Mouse (Mus musculus) liver, embryonic 12.5 days (tissue): ENCODE measurements around the gene Gpha2. TPM values are rescaled to one million over a fixed set of nuclear protein-coding genes. Genes with fewer than 3 reads are reported as not detected.

Experiments used
- ATAC-seq: fragments of 200-750 bp; cut with Nextera tagmentation; 2 replicates; pipeline ENCODE4 v1.8.0; 2017; ENCODE audit warnings: moderate number of reproducible peaks, mild to moderate bottlenecking, moderate library complexity
- H3K27ac ChIP-seq: fragments of 300-500 bp; sonication (generic); 2 replicates; pipeline ENCODE4 v1.5.1; 2016; ENCODE audit warnings: mild to moderate bottlenecking
- H3K27me3 ChIP-seq: fragments of 300-500 bp; sonication (generic); replicated peaks from 2 replicates; pipeline ENCODE4 v1.6.1; 2016; ENCODE audit warnings: mild to moderate bottlenecking, moderate library complexity
- H3K36me3 ChIP-seq: fragments of 300-500 bp; sonication (generic); 2 replicates; pipeline ENCODE4 v1.6.1; 2016; ENCODE audit warnings: mild to moderate bottlenecking, moderate library complexity
- H3K4me1 ChIP-seq: fragments of 300-500 bp; sonication (generic); 2 replicates; pipeline ENCODE4 v1.6.1; 2016
- H3K4me2 ChIP-seq: fragments of 300-500 bp; sonication (generic); 2 replicates; pipeline ENCODE4 v1.6.1; 2016; ENCODE audit warnings: mild to moderate bottlenecking, moderate library complexity
- H3K4me3 ChIP-seq: fragments of 300-500 bp; sonication (generic); 2 replicates; pipeline ENCODE4 v1.5.1; 2016; ENCODE audit warnings: mild to moderate bottlenecking, moderate library complexity
- H3K9ac ChIP-seq: fragments of 300-500 bp; sonication (generic); 2 replicates; pipeline ENCODE4 v1.6.1; 2016; ENCODE audit warnings: mild to moderate bottlenecking, moderate library complexity
- H3K9me3 ChIP-seq: fragments of 300-500 bp; sonication (generic); replicated peaks from 2 replicates; pipeline ENCODE4 v1.6.1; 2016; ENCODE audit warnings: mild to moderate bottlenecking, moderate library complexity
- WGBS: fragments of 180-500 bp; shearing (Covaris S2); methylation state at CpG from one replicate; pipeline ENCODE4 v1.1.7; 2016; ENCODE audit not compliant: insufficient replicate concordance; 5-methylcytosine and 5-hydroxymethylcytosine counted together
- polyA plus RNA-seq: library from polyadenylated mRNA; unstranded; fragments of >200 nt; fragmentation: Nextera tagmentation; extraction: Ambion mirVana; gene quantifications from 2 replicates; pipeline ENCODE4 v1.2.1, GENCODE M21; 2016

Gpha2 gene
- polyA plus RNA-seq, 1 experiment from 2014 or later: not detected

DNA sequence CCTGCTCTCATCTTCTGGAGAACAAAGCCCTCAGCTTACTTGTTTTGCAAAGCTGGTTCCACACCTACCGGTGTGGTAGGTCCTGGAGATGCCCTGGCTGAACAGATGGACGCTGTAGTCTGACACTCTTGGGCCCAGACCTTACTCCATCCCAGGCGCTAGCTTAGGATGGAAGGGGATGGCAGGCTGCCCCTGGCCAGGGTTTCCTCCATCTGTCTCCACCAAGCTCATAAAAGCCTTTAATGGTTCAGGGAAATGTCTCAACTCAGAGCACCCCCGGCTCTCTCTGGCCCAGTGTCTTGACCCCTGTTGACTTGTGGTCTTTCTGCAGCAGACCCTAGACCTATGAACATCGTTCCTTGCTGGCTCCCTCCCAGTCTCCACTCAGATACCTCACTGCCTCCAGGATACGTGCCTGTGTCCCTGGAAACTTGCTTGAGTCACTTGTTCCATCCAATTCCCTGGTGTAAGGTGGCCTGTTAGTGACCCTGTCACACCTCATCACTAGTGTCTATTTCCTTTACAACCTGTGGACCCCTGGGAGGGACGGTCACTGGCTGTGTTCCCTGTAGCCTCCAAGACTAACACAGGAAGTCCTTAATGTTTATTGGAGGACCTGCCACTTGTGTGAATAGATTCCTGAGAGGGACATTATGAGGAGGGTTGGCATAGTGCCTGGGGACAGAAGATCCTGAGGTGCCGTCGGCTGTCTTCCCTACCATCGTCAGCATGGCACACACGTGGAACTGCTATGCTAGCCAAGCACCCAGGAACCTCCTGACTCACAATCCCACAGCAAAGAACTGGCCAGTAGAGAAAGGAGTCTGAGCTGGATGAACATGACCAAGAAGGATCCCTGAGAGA lies 41.4 kb downstream of the Gpha2 start:
- Histone ChIP-seq H3K36me3 (no peaks in the 10 kb centered on the region), H3K27me3 (0 out of 2 replicates have a peak, but pooled peaks cover 3% of the 10 kb centered on the region), H3K4me3 (no peak overlapping the region), H3K9ac (no peak overlapping the region), H3K4me1 (peaks cover 32% of the 10 kb centered on the region), H3K9me3 (no peaks in the 10 kb centered on the region), H3K27ac (no peak overlapping the region), H3K4me2 (no peak overlapping the region)
- no peak for ATAC-seq
- WGBS: 61% methylated on average over 11 of the region's 11 CpGs

GRCm38 (mm10) chr19:6268170-6268528 lies 42.0 kb downstream of the Gpha2 start:
- Histone ChIP-seq H3K4me3 (no peak overlapping the region), H3K27ac (no peak overlapping the region), H3K4me2 (no peak overlapping the region), H3K4me1 (peaks cover 32% of the 10 kb centered on the region), H3K9ac (no peak overlapping the region), H3K36me3 (no peaks in the 10 kb centered on the region), H3K9me3 (no peaks in the 10 kb centered on the region), H3K27me3 (0 out of 2 replicates have a peak, but pooled peaks cover 3% of the 10 kb centered on the region)
- peak; percentile 50; the same call in 1 of the 2 replicates for ATAC-seq
- WGBS: 13% methylated on average over 8 of the region's 8 CpGs

DNA sequence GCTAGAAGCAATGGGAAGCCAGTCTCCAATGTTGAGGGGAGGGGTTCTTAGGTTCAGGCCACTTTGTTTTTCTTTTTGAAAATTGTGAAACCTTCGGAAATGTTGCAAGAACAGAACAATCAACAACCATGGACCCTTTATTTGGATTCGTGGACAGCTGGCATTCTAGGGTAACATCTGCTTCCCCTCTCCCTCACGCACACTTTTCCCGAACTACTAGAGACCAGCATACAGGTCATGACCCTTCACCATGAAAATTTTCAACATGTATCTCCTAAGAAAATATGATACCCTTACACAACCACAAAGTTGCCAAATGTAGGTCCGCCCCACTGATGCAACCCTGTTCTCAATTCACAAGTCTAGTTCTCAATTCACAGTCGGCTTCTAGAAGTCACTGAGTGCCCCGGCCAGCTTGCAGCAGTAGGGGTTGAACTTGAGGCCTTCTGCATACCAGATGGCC lies 42.5 kb downstream of the Gpha2 start:
- Histone ChIP-seq H3K9ac (no peak overlapping the region), H3K27me3 (0 out of 2 replicates have a peak, but pooled peaks cover 3% of the 10 kb centered on the region), H3K36me3 (no peaks in the 10 kb centered on the region), H3K9me3 (no peaks in the 10 kb centered on the region), H3K27ac (no peak overlapping the region), H3K4me3 (no peak overlapping the region), H3K4me1 (peaks cover 35% of the 10 kb centered on the region), H3K4me2 (no peak overlapping the region)
- WGBS: 70% methylated on average over 7 of the region's 7 CpGs
- ATAC-seq: no peak

DNA sequence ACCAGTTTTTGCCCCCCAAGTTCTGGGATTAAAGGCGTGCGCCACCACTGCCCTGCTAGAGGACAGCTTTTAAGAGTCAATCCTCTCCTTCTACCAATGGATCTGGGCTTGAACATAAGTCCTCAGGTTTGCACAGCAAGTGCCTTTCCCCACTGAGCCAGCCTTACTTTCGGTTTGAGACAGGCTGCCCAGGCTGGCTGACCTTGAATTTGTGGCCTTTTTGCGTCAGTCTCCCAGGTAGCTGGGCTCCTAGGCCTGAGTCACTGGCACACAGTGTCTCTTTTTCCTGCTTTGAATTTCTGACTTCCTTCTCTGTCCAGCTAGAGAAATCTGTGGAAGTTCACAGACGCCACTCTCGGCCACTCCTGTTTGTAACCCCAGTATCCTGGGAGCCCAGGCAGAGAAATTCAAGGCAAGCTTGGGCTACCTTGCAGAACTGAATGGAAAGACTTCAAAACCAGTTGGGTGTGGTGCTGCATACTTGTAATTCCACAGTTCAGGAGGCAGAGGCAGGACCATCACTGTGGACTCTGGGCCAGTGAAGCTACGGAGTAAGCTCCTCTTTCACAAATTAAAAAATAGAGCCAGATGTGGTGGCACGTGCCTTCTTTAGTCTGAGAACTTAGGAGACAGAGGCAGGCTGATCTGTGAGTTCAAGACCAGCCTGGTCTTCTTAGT lies 43.8 kb downstream of the Gpha2 start:
- no peak overlapping the region for H3K4me2 ChIP-seq
- no peak overlapping the region for H3K9ac ChIP-seq
- H3K4me3 ChIP-seq: no peak overlapping the region
- 0 out of 2 replicates have a peak, but pooled peaks cover 3% of the 10 kb centered on the region for H3K27me3 ChIP-seq
- peaks cover 42% of the 10 kb centered on the region for H3K4me1 ChIP-seq
- H3K9me3 ChIP-seq: no peaks in the 10 kb centered on the region
- ATAC-seq: no peak
- 0 out of 2 replicates have a peak overlapping the region, but pooled peaks have one; percentile 17 for H3K27ac ChIP-seq
- 78% methylated on average over 8 of the region's 8 CpGs for WGBS
- no peaks in the 10 kb centered on the region for H3K36me3 ChIP-seq

DNA sequence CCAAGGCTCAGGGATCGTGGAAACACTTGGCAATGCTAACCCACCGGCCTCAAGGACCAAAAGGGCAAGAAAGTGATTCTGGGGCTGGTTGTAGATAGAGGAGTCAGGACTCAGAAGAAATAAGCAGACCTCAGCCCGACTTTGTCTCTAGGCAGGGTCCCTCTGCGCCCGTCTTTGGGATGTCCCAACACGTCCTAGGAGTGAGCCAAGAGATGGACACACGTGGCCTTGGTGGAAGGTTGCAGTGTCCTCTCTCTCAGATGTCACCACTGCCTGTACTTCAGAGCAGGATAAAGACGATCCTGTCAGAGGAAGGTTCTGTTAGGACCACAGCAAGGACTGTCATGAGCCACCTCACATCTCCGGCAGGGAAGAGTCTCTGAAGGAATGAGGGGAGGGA lies 44.5 kb downstream of the Gpha2 start:
- 68% methylated on average over 9 of the region's 9 CpGs for WGBS

GRCm38 (mm10) chr19:6271206-6271605 lies 45.0 kb downstream of the Gpha2 start:
- Histone ChIP-seq H3K4me3 (no peak overlapping the region), H3K27ac (no peak overlapping the region), H3K9me3 (no peaks in the 10 kb centered on the region), H3K4me1 (peaks cover 54% of the 10 kb centered on the region), H3K36me3 (no peaks in the 10 kb centered on the region), H3K27me3 (0 out of 2 replicates have a peak, but pooled peaks cover 3% of the 10 kb centered on the region), H3K9ac (no peak overlapping the region), H3K4me2 (no peak overlapping the region)
- WGBS: 66% methylated on average over 8 of the region's 8 CpGs
- no peak for ATAC-seq

More for the DNA sequence above, 44.5 kb downstream of the Gpha2 start:
- no peak for ATAC-seq
- no peak overlapping the region for H3K4me3 ChIP-seq
- H3K27me3 ChIP-seq: 0 out of 2 replicates have a peak, but pooled peaks cover 3% of the 10 kb centered on the region
- H3K36me3 ChIP-seq: no peaks in the 10 kb centered on the region
- H3K9ac ChIP-seq: no peak overlapping the region
- H3K4me1 ChIP-seq: peaks cover 49% of the 10 kb centered on the region
- H3K27ac ChIP-seq: no peak overlapping the region
- H3K4me2 ChIP-seq: no peak overlapping the region
- no peaks in the 10 kb centered on the region for H3K9me3 ChIP-seq

DNA sequence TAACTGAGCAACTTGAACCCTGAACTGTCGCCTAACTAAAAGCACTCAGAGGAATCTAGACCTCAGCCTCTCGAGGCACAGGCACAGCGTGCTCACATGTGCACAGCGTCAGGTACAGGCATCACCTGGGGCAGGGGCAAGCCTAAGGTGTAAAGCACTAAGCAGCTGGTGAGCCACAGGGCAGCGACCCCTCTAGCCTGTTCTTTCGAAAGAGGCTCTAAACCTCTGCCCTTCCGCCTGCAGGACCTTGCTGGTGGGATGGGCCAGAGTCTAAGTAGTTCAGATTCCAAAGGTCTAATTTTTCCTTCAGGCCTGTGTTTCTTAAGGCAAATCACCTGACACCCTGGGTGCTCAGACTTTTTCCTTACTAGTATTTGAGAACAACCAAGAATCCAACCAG lies 45.9 kb downstream of the Gpha2 start:
- Histone ChIP-seq H3K36me3 (no peaks in the 10 kb centered on the region), H3K4me2 (no peak overlapping the region), H3K27ac (no peak overlapping the region), H3K4me1 (peaks cover 54% of the 10 kb centered on the region), H3K4me3 (no peak overlapping the region), H3K27me3 (0 out of 2 replicates have a peak, but pooled peaks cover 3% of the 10 kb centered on the region), H3K9me3 (no peaks in the 10 kb centered on the region), H3K9ac (no peak overlapping the region)
- no peak for ATAC-seq
- 68% methylated on average over 7 of the region's 7 CpGs for WGBS

DNA sequence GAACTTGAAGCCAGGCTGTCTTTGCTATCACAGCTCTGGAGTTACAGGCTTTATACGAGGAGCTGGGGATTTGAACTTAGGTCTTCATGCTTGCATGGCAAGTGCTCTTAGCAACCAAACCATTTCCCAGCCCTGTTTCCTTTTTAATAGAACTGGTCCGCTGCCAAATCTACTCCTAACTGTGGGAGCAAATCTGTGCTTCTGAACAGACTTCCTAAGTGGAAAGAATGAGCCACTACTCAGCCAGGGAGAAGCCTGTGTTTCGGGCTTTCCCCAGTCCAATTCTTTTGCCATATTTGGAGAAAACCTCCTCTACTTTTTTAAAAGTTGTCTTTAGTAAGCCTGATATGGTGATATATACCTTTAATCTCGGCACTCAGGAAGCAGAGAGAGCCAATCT lies 46.6 kb downstream of the Gpha2 start:
- Histone ChIP-seq H3K9ac (no peak overlapping the region), H3K4me3 (no peak overlapping the region), H3K9me3 (no peaks in the 10 kb centered on the region), H3K36me3 (no peaks in the 10 kb centered on the region), H3K4me2 (no peak overlapping the region), H3K27ac (no peak overlapping the region), H3K4me1 (peaks cover 57% of the 10 kb centered on the region), H3K27me3 (0 out of 2 replicates have a peak, but pooled peaks cover 3% of the 10 kb centered on the region)
- 75% methylated on average over 4 of the region's 4 CpGs for WGBS
- no peak for ATAC-seq

DNA sequence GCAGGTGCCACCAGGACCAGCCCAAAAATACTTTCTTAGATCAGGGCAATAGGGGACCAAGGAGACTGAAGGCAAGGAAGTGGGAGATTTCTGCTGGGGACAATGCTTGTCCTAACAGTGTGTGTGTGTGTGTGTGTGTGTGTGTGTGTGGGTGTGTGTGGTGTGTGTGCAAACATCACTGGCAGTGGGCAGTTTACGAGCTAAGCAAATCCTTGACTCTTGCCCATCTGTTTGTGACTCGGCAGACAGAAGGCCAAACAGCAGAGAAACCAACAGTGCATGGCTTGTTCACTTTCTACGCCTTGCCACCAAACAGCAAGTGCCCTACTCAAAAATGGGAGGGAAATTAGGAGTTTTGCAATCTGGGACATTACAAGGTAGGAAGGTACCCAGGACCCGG lies 47.4 kb downstream of the Gpha2 start:
- H3K4me1 ChIP-seq: peaks cover 57% of the 10 kb centered on the region
- peaks cover under 1% of the 10 kb centered on the region; the same call in 1 of the 2 replicates for H3K36me3 ChIP-seq
- 0 out of 2 replicates have a peak, but pooled peaks cover 3% of the 10 kb centered on the region for H3K27me3 ChIP-seq
- no peak overlapping the region for H3K9ac ChIP-seq
- no peak overlapping the region for H3K4me3 ChIP-seq
- H3K9me3 ChIP-seq: no peaks in the 10 kb centered on the region
- ATAC-seq: no peak
- WGBS: 71% methylated on average over 4 of the region's 4 CpGs
- H3K4me2 ChIP-seq: no peak overlapping the region
- H3K27ac ChIP-seq: peak overlapping the region; percentile 12; the same call in 1 of the 2 replicates

DNA sequence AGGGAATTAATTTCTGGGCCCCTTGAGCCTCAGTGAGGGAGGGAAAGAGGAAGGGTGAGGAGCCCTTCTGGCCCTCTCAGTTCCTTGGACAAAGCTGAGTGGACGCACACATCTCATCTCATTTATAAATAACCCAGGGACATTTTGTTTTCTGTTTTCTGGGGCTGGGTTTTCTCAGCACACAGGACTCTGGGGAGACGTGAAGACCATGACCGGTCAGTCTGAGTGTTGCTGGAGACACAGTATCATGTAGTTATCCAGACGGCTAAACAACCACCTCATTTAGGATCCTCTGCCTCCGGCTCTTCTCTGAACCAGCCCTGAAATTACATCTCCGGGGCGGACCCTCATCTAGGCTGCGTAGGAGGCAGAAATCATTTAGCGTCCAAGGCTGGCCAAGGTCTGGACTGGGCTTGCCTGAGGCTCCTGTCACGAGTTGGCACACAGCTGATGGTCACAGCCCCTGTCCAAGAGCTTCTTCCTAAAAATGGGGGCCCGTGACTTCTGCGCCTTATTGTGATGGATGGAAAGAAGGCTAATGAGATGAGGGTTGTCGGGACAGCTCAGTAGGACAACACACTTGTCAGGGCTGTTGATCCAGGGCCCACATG lies 47.9 kb downstream of the Gpha2 start:
- Histone ChIP-seq H3K9ac (no peak overlapping the region), H3K27me3 (0 out of 2 replicates have a peak, but pooled peaks cover 3% of the 10 kb centered on the region), H3K27ac (no peak overlapping the region), H3K36me3 (peaks cover 5% of the 10 kb centered on the region), H3K4me1 (peaks cover 62% of the 10 kb centered on the region), H3K4me3 (no peak overlapping the region), H3K4me2 (no peak overlapping the region), H3K9me3 (no peaks in the 10 kb centered on the region)
- WGBS: 86% methylated on average over 13 of the region's 13 CpGs
- ATAC-seq: no peak

GRCm38 (mm10) chr19:6275740-6276389 lies 49.7 kb downstream of the Gpha2 start:
- peak overlapping the region; percentile 93 for H3K4me2 ChIP-seq
- peak overlapping the region; percentile 98 for H3K27ac ChIP-seq
- H3K4me3 ChIP-seq: peak overlapping the region; percentile 89
- WGBS: 6% methylated on average over 15 of the region's 15 CpGs
- ATAC-seq: no peak
- H3K36me3 ChIP-seq: peaks cover 22% of the 10 kb centered on the region
- H3K27me3 ChIP-seq: 0 out of 2 replicates have a peak, but pooled peaks cover 2% of the 10 kb centered on the region
- H3K4me1 ChIP-seq: peaks cover 74% of the 10 kb centered on the region
- no peaks in the 10 kb centered on the region for H3K9me3 ChIP-seq
- H3K9ac ChIP-seq: peak overlapping the region; percentile 81
